Mouse (Mus musculus) kidney, embryonic 16.5 days (tissue): ENCODE data around the gene Ldb3. TPM values are rescaled to one million over a fixed set of nuclear protein-coding genes. Genes with fewer than 3 reads are reported as not detected.

ENCODE experiments used
- ATAC-seq: fragments of 200-750 bp; cut with Nextera tagmentation; 2 replicates; pipeline ENCODE4 v1.8.0; 2017; ENCODE audit warnings: moderate TSS enrichment; ENCODE audit not compliant: low FRiP score, low TSS enrichment
- H3K27ac ChIP-seq: fragments of 300-500 bp; sonication (generic); 2 replicates; pipeline ENCODE4 v1.5.1; 2014; ENCODE audit warnings: low read length
- H3K27me3 ChIP-seq: fragments of 300-500 bp; sonication (generic); 2 replicates; pipeline ENCODE4 v1.6.1; 2014; ENCODE audit warnings: low read length, control low read depth, mixed read lengths; ENCODE audit not compliant: insufficient read depth
- H3K36me3 ChIP-seq: fragments of 300-500 bp; sonication (generic); 2 replicates; pipeline ENCODE4 v1.6.1; 2014; ENCODE audit warnings: low read length, control low read depth, mixed read lengths; ENCODE audit not compliant: insufficient read depth
- H3K4me1 ChIP-seq: fragments of 300-500 bp; sonication (generic); 2 replicates; pipeline ENCODE4 v1.6.1; 2014; ENCODE audit warnings: low read length, control low read depth, mixed read lengths; ENCODE audit not compliant: insufficient read depth
- H3K4me2 ChIP-seq: fragments of 300-500 bp; sonication (generic); replicated peaks from 2 replicates; pipeline ENCODE4 v1.6.1; 2014; ENCODE audit warnings: low read depth, low read length
- H3K4me3 ChIP-seq: fragments of 300-500 bp; sonication (generic); 2 replicates; pipeline ENCODE4 v1.5.1; 2014; ENCODE audit warnings: mild to moderate bottlenecking, low read length
- H3K9ac ChIP-seq: fragments of 300-500 bp; sonication (generic); replicated peaks from 2 replicates; pipeline ENCODE4 v1.6.1; 2014; ENCODE audit warnings: low read length
- H3K9me3 ChIP-seq: fragments of 300-500 bp; sonication (generic); 2 replicates; pipeline ENCODE4 v1.6.1; 2016; ENCODE audit warnings: low read length, control low read depth
- WGBS: fragments of 180-500 bp; shearing (Covaris S2); extraction: QIAGEN DNeasy Blood & Tissue Kit; methylation state at CpG from one replicate; pipeline ENCODE4 v1.1.7; 2014; 5-methylcytosine and 5-hydroxymethylcytosine counted together
- polyA plus RNA-seq: library from polyadenylated mRNA; unstranded; fragments of >200 nt; fragmentation: Nextera tagmentation; extraction: Ambion mirVana; gene quantifications from 2 replicates; pipeline ENCODE4 v1.2.1, GENCODE M21; 2015

Gene Ldb3
- polyA plus RNA-seq, 1 experiment from 2014 or later: 2.2 TPM

DNA sequence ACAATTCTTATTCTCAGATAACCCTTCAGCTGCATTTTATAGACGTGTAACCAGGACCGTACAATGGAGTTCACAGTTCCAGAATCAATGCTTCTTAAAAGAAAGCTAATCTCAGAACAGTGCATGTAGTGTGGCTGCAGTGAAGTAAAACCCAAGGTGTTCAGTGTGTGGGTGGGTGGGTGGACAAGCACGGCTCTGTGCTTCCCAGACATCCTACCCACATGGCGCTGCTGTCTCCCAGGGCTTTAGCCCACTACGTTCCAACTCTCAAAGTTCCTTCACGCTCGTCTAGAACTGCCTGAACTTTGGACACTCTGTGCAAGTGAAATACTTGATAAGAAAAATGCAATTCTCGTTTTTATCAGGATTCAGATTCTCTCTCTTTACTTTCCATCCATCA lies 65.8 kb downstream of the Ldb3 start, which contains the start of gene 9230112D13Rik:
Gene 9230112D13Rik (minus strand): TSS at position 101 of the 400 bp plus-strand sequence.
- no peak for ATAC-seq
- no peak within 1 kb of the TSS for H3K4me2 ChIP-seq
- no peak within 1 kb of the TSS for H3K4me3 ChIP-seq
- H3K4me1 ChIP-seq: no peaks in the 10 kb centered on the region
- no peak within 1 kb of the TSS for H3K27ac ChIP-seq
- H3K36me3 ChIP-seq: no peaks in the 10 kb centered on the region
- H3K9me3 ChIP-seq: no peaks in the 10 kb centered on the region
- H3K9ac ChIP-seq: no peak within 1 kb of the TSS
- WGBS: 85% methylated on average over 8 of the region's 8 CpGs
- peaks cover 15% of the 10 kb centered on the region; the same call in 1 of the 2 replicates for H3K27me3 ChIP-seq

DNA sequence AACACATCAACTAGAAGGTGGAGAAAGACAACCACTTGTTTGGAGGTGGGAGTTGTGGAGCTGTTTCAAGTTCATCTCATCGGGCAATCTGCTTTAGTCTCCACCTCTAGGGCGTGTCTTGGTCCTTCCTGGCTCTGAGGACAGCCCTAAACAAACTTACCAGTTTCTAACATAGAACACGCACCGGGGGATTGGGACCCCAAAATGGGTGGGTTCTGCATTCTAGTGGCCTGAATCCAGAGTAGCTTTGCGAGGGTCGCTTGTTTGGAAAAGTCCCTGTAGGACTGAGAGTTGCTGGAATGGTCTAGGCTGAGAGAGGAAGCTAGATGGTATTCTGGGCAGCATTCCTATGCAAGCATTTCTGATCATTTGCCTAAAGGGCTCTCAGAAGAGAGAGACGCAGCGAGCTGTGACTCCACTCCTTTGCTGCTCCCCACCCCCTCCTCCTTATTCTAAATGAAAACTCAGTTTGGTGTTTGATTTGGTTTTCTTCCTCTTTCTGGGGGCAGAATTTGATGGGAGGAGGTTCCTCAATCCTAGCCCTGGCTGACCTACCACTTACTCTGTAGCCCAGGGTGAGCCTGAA lies 70.4 kb downstream of the Ldb3 start:
- ATAC-seq: no peak
- peak overlapping the region; percentile 49 for H3K27ac ChIP-seq
- no peak overlapping the region for H3K9ac ChIP-seq
- peaks cover 19% of the 10 kb centered on the region; the same call in 1 of the 2 replicates for H3K27me3 ChIP-seq
- H3K4me2 ChIP-seq: no peak overlapping the region
- no peaks in the 10 kb centered on the region for H3K4me1 ChIP-seq
- no peak overlapping the region for H3K4me3 ChIP-seq
- 83% methylated on average over 8 of the region's 8 CpGs for WGBS
- H3K36me3 ChIP-seq: no peaks in the 10 kb centered on the region
- H3K9me3 ChIP-seq: no peaks in the 10 kb centered on the region

DNA sequence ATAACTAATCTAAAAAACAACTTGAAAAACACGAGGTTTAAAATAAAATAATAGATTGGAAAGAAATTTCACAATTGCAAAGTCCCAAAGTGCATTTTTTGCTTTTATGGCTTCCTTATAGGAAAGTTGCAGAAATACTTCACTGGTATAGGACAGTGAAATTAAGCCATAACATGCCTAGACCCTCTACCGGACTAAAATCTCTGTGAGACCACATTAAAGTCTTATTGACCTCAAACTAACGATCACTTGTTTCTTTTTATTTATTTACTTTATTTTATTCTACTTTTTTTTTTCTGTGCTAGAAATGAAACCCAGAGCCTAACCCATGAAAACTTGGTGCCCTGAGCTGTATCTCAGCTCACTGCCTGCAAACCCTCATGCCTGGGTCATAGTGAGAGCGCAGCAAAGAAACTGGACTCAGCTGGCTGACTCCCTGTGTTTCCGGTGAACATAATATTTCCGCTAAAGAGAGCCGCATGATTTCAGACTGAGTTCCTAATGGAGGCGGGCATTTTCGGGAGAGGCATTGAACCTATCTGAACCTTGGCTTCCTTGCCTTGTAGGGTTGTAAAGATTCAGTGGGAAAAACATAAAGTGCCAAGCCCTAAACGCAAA lies 71.4 kb downstream of the Ldb3 start:
- Histone ChIP-seq H3K9me3 (no peaks in the 10 kb centered on the region), H3K27ac (0 out of 2 replicates have a peak overlapping the region, but pooled peaks have one; percentile 49), H3K9ac (no peak overlapping the region), H3K4me2 (no peak overlapping the region), H3K27me3 (peaks cover 10% of the 10 kb centered on the region; the same call in 1 of the 2 replicates), H3K4me1 (no peaks in the 10 kb centered on the region), H3K4me3 (no peak overlapping the region), H3K36me3 (no peaks in the 10 kb centered on the region)
- 77% methylated on average over 10 of the region's 10 CpGs for WGBS
- no peak for ATAC-seq

DNA sequence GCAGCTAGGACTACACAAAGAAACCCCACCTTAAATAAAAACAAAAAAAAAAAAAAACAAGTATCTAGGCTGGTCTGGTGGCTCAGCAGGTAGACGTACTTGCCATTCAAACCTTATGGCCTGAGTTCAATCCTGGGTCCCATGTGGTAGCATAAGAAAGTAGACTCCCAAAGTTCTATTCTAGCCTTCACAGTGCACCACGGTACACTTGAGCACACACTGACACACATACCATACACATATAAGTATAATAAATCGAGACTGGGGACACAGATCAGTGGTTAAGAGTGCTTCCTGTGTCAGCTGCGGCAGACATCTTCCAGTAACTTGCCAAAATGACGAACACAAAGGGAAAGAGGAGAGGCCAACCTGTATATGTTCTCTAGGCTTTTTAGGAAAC lies 72.6 kb downstream of the Ldb3 start:
- H3K36me3 ChIP-seq: no peaks in the 10 kb centered on the region
- no peaks in the 10 kb centered on the region for H3K9me3 ChIP-seq
- no peak overlapping the region for H3K9ac ChIP-seq
- 75% methylated on average over 5 of the region's 5 CpGs for WGBS
- no peak overlapping the region for H3K27ac ChIP-seq
- ATAC-seq: no peak
- H3K4me3 ChIP-seq: no peak overlapping the region
- H3K4me2 ChIP-seq: no peak overlapping the region
- H3K4me1 ChIP-seq: no peaks in the 10 kb centered on the region
- H3K27me3 ChIP-seq: peaks cover 7% of the 10 kb centered on the region; the same call in 1 of the 2 replicates

DNA sequence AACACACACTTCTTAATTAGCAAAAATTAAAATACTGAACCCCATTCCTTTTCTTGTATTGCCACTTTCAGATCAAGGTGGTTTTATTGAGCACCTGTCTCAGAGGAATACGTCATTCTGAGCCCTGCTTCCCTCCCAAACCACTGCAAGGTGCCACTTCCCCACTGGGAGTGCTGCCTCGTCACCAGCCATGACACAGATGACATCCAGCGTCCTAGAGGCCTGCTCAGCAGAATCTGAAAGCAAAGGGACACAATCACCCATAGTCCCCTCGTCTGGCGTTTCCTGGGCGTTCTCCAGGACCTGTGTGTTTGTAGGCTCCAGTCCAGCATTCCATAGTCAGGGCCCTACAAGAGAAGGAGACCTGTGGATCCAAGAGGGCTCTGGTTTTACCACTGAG lies 74.4 kb downstream of the Ldb3 start:
- Histone ChIP-seq H3K4me3 (no peak overlapping the region), H3K27me3 (peaks cover 4% of the 10 kb centered on the region; the same call in 1 of the 2 replicates), H3K36me3 (no peaks in the 10 kb centered on the region), H3K9ac (no peak overlapping the region), H3K9me3 (no peaks in the 10 kb centered on the region), H3K4me2 (no peak overlapping the region), H3K4me1 (no peaks in the 10 kb centered on the region), H3K27ac (no peak overlapping the region)
- no peak for ATAC-seq
- 50% methylated on average over 6 of the region's 6 CpGs for WGBS

DNA sequence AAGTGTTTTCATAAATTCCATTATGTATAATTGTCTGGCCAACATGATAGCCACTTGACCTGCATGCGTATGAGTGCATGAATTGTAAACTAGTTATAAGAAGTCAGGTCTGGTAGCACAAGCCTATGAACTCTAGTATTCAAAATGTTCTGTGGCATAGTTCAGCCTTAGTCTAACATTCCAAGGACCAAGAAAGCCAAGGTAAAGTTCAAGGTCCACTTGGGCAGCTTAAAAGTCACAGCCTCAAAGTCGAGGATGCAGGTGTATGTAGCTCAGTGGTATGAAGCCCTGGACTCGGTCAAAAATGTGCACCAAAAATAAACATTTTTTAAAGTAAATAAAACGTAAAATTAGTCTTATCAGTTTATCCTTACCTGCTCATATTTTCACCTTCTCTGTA lies 75.9 kb downstream of the Ldb3 start:
- ATAC-seq: no peak
- Histone ChIP-seq H3K9me3 (no peaks in the 10 kb centered on the region), H3K27ac (no peak overlapping the region), H3K36me3 (no peaks in the 10 kb centered on the region), H3K4me3 (no peak overlapping the region), H3K27me3 (peaks cover 4% of the 10 kb centered on the region; the same call in 1 of the 2 replicates), H3K4me1 (peaks cover 8% of the 10 kb centered on the region), H3K4me2 (no peak overlapping the region), H3K9ac (no peak overlapping the region)
- 78% methylated on average over 4 of the region's 4 CpGs for WGBS

DNA sequence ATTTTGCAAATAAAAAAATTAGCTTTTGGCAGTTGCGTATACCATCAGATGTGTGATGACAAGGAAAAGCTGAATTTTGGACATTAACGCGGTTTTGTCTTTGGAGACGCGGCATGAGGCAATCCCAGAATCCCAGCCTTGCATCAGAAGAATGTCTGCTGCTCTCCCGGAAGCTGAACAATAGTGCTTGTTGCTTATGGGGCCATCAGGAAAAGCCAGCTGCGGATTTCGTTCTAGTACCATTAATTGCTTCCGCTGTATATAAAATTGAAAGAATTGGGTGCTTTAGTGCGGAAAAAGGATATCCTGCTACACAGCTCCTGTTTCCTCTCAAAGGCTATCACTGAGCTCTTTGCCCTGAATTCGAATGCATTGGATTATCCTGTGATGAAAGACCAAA lies 76.6 kb downstream of the Ldb3 start:
- WGBS: 73% methylated on average over 11 of the region's 11 CpGs
- no peak for ATAC-seq
- peaks cover 4% of the 10 kb centered on the region; the same call in 1 of the 2 replicates for H3K27me3 ChIP-seq
- H3K4me1 ChIP-seq: peaks cover 8% of the 10 kb centered on the region
- H3K4me3 ChIP-seq: no peak overlapping the region
- H3K27ac ChIP-seq: no peak overlapping the region
- H3K36me3 ChIP-seq: no peaks in the 10 kb centered on the region
- no peaks in the 10 kb centered on the region for H3K9me3 ChIP-seq
- H3K4me2 ChIP-seq: no peak overlapping the region
- H3K9ac ChIP-seq: no peak overlapping the region

DNA sequence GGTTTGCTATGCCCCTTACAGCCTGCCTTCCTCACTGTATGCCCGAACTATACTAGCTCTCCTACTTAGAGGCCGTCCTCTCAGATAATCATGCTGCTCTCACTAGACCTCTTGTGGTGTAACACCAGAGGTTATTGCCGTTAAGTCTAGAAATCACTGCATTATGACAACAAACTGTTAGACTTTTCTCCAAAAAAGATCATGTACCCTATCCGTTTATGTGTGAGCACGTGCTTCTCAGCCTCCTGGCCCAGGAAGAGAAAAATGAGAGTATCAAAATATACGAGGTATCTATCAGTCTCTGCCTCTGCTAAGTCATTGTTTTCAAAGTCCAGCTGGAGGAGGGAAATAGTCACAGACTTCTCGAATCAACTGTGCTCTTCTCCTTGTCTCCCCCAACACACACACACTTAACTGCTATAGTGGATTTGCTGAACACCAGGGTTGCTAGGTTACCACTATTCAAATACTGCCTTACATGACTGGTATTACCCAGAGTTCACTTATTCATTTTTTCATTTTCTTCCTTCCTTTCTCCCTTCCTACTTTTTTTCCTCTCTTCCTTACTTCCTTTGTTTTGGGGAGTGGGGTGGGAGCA lies 79.5 kb downstream of the Ldb3 start:
- 26% methylated on average over 7 of the region's 7 CpGs for WGBS
- Histone ChIP-seq H3K4me1 (peaks cover 8% of the 10 kb centered on the region), H3K27me3 (no peaks in the 10 kb centered on the region; the same call in 1 of the 2 replicates), H3K36me3 (no peaks in the 10 kb centered on the region), H3K4me3 (no peak overlapping the region), H3K9me3 (no peaks in the 10 kb centered on the region), H3K9ac (no peak overlapping the region), H3K27ac (no peak overlapping the region), H3K4me2 (no peak overlapping the region)
- no peak for ATAC-seq

DNA sequence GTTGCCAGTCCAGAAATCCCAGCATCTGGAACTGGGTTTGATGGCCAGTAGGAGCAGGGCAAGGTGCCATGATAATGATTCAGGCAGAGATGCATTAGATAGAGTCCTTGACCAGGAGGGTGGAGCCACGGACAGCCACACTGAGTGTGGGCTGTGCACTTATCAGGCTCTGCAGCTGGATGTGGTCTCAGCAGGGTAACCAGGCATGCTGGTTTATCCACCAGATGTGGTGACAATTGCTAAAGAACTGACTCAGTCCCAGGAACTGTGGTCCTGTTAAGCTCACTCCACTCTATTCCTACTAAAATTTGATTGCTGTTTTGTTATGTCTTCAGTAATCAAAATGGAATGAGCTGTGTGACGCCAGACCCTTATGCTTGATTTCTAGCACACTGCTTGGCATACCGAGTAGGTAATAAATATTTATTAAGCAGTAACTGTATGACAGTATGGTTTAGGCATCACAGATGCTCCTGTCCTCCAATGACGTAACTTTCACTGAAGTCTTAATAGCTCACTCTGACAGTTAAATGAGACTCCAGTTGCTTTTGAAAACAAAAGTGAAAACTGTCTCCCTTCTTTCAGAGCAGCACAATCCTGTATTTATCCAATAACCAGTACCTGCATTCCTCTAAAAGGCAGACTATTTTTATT lies 80.2 kb downstream of the Ldb3 start:
- no peak overlapping the region for H3K9ac ChIP-seq
- H3K4me1 ChIP-seq: peaks cover 8% of the 10 kb centered on the region
- no peaks in the 10 kb centered on the region for H3K9me3 ChIP-seq
- H3K4me2 ChIP-seq: no peak overlapping the region
- 41% methylated on average over 4 of the region's 4 CpGs for WGBS
- H3K4me3 ChIP-seq: no peak overlapping the region
- H3K27me3 ChIP-seq: no peaks in the 10 kb centered on the region; the same call in 1 of the 2 replicates
- H3K27ac ChIP-seq: no peak overlapping the region
- ATAC-seq: 0 out of 2 replicates have a peak, but pooled peaks have one; percentile 22
- H3K36me3 ChIP-seq: no peaks in the 10 kb centered on the region
